Mouse (Mus musculus): ENCODE measurements around the gene Creld1.

The Creld1 gene

GRCm38 (mm10) chr6:113483100-113483615 is at the start of gene Creld1:
Gene Creld1, plus strand, starts transcription at chr6:113483297.
- DNase-seq (ENCODE audit: low read depth, low spot score): peak; percentile 93

- DNase-seq (ENCODE audit: low read depth, low spot score): no peak
These were observed 49.4 kb upstream of the Creld1 start for GRCm38 (mm10) chr6:113433661-113434060.

- DNase-seq (ENCODE audit: low read depth, low spot score): no peak
These were observed 48.4 kb upstream of the Creld1 start for GRCm38 (mm10) chr6:113434691-113435090.

GRCm38 (mm10) chr6:113435664-113436205 is 47.4 kb upstream of the Creld1 start, which contains the start of gene Cidec:
Gene Cidec, minus strand, starts transcription at chr6:113435760.
- DNase-seq (ENCODE audit: low read depth, low spot score): no peak

GRCm38 (mm10) chr6:113437135-113437534 is 46.0 kb upstream of the Creld1 start:
- no peak for DNase-seq (ENCODE audit: low read depth, low spot score)

- DNase-seq (ENCODE audit: low read depth, low spot score): no peak
These were observed 44.2 kb upstream of the Creld1 start for GRCm38 (mm10) chr6:113438721-113439430.

- DNase-seq (ENCODE audit: low read depth, low spot score): no peak
These were observed 42.4 kb upstream of the Creld1 start for GRCm38 (mm10) chr6:113440686-113441085.

GRCm38 (mm10) chr6:113441147-113441680 is 41.9 kb upstream of the Creld1 start:
- no peak for DNase-seq (ENCODE audit: low read depth, low spot score)

- no peak for DNase-seq (ENCODE audit: low read depth, low spot score)
These were observed 41.0 kb upstream of the Creld1 start for GRCm38 (mm10) chr6:113442087-113442441.

- DNase-seq (ENCODE audit: low read depth, low spot score): peak; percentile 85
These were observed 40.5 kb upstream of the Creld1 start, which contains the start of gene Jagn1 for GRCm38 (mm10) chr6:113442442-113443090. Gene Jagn1, plus strand, starts transcription at chr6:113442569.

GRCm38 (mm10) chr6:113443091-113443490 is 40.0 kb upstream of the Creld1 start:
- no peak for DNase-seq (ENCODE audit: low read depth, low spot score)

GRCm38 (mm10) chr6:113444207-113444965 is 38.7 kb upstream of the Creld1 start:
- no peak for DNase-seq (ENCODE audit: low read depth, low spot score)

- no peak for DNase-seq (ENCODE audit: low read depth, low spot score)
These were observed 35.5 kb upstream of the Creld1 start for GRCm38 (mm10) chr6:113447639-113448038.

GRCm38 (mm10) chr6:113451839-113452238 is 31.3 kb upstream of the Creld1 start:
- no peak for DNase-seq (ENCODE audit: low read depth, low spot score)

GRCm38 (mm10) chr6:113455007-113455406 is 28.1 kb upstream of the Creld1 start:
- DNase-seq (ENCODE audit: low read depth, low spot score): no peak

- DNase-seq (ENCODE audit: low read depth, low spot score): no peak
These were observed 25.1 kb upstream of the Creld1 start, which contains the start of gene Il17re for GRCm38 (mm10) chr6:113457952-113458534. Gene Il17re, plus strand, starts transcription at chr6:113458484.

- DNase-seq (ENCODE audit: low read depth, low spot score): no peak
These were observed 24.5 kb upstream of the Creld1 start for GRCm38 (mm10) chr6:113458635-113459034.

GRCm38 (mm10) chr6:113464040-113464439 is 19.1 kb upstream of the Creld1 start:
- DNase-seq (ENCODE audit: low read depth, low spot score): no peak

- DNase-seq (ENCODE audit: low read depth, low spot score): no peak
These were observed 17.5 kb upstream of the Creld1 start for GRCm38 (mm10) chr6:113465602-113466001.

GRCm38 (mm10) chr6:113468512-113468911 is 14.6 kb upstream of the Creld1 start:
- DNase-seq (ENCODE audit: low read depth, low spot score): no peak

- no peak for DNase-seq (ENCODE audit: low read depth, low spot score)
These were observed 14.1 kb upstream of the Creld1 start for GRCm38 (mm10) chr6:113469021-113469420.

Measured in brain, embryonic 18.5 days (tissue).